Mouse (Mus musculus): ENCODE results near the gene Acbd3.

Gene Acbd3

DNA sequence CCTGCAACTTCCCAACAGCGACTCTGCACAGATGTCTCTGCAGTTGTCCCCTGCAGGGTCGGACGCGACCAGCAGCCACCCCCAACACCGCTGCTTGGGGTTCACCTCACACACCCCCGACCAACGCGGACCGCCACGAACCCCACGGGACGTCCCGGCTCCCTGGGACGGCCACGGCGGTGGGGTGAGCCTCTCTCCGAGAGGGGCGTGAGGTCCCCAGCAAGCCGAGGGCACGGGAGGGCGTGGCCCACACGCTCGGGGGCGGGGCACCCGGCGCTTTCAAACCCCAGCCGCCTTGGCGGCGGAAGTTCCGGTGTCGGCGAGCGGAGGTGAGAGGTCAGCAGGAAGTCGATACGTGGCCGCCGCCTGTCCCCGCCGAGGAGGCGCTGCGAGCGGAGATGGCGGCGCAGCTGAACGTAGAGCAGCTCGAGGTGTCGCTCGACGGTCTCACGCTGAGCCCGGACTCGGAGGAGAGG is at the start of gene Acbd3:
Gene Acbd3 (plus strand): TSS at position 340 of the 476 bp plus-strand sequence.
- DNase-seq (ENCODE audit: inconsistent ontology term) = peak; percentile 94

DNA sequence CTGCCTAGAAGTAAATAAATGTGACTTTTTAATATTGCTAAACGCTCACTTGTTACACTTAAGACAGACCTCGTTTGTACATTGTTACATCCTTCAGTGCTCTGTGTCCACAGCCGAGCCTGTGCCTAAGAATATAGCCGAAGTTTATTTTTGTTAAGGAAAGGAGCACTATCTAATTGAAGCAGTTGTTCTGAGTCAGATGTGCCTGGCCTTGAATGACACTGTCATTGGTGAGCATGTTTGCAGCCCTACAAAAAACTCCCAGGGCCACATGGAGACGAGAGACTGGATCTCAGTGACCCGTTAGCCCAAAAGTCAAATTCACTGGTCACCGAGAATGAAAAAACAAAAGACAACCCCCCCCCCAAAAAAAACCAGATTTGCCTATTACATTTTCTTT is 34.6 kb upstream of the Acbd3 start:
- DNase-seq (ENCODE audit: inconsistent ontology term) = no peak

DNA sequence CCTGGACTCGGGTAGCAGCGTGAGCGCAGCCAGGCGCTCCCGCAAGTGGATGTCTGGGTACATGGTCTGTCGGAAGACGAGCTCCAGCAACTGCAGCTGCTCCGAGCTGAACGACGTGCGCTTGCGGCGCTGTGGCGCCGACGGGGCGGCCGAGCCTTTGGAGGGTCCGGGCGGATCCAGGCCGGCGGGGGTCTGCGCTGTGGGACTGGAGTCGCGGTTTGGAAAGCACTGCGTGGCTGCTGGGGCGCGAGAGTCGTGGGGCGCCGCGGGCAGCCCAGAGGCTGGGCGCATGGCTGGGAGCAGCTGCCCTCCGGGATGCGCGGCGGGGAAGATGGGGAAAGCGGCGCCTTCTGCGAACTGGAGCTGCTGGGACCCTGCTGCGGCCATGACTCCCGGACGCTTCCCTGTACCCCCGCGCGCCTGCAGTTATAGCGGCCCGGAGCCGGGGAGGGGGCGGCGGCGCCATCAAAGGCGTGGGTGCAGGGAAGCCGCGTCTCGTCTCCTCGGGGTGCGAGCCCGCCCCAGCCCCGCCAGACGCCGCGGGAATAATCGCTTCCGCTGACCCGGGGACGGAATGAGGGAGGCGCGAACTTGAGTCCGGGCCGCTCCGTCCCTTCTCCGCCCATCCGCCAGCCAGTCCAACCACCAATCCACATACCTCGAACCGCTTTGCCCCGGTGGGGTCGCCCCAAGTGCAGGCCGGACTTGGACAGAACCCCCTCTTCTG is 29.1 kb upstream of the Acbd3 start, which contains the start of gene Mixl1:
Gene Mixl1 (minus strand): TSS at position 409 of the 727 bp plus-strand sequence.
- no peak for DNase-seq (ENCODE audit: inconsistent ontology term)

DNA sequence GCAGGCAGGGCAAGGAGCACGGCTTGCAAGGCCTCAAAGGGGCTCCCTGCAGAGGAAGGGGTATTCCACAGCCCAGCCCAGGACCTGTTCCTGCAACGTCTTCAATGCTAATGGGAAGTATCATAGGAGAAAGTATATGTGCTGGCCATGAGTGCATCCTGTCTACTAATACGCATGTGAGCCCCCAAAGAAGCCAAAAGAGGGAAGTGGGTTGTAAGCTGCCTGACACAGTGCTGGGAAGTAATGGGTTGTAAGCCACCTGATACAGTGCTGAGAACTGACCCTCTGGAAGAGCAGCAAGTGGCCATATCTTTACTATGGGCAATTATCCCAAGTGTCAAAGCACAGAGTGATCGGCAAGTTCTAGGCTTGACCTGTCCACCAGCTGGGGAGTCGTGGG is 27.8 kb upstream of the Acbd3 start:
- DNase-seq (ENCODE audit: inconsistent ontology term) = no peak

DNA sequence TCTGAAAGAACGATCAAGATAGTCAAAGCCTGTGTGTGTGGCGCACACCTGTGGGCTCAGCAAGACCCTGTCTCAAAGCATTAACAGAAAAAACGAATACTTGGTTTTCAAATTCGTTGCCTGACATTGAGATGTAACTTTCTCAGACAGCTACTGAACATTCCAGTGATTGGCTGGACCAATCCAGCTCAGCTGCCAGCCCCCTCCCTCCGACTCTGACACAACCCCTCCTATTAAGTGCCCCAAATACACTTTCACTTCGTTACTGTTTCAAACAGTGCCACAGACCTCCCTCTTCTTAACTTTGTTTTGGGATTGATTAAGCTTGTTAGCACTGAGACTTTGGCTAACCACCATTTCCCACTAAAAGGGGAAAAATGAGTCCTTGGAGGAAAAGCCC is 22.4 kb upstream of the Acbd3 start:
- DNase-seq (ENCODE audit: inconsistent ontology term) = peak; percentile 75

DNA sequence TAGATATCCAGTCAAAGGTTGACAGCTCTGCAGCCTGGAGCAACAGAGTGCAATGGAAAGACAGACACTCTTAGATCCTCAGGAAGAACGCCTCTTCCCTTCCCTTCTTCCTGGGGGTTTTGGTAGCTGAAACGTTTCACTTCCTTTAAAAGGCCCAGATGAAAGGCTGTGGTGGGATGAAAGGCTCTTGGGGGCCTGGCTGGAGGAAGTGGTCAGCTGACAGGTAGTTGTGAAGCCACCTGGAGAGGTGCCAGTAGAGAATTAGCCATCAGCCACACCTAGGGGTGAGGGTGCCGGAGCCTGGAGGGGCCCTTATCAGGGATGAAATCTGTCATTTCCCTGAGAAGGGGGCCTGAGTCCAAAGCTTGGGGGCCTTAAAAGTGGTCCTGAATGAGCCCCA is 18.5 kb upstream of the Acbd3 start:
- no peak for DNase-seq (ENCODE audit: inconsistent ontology term)

DNA sequence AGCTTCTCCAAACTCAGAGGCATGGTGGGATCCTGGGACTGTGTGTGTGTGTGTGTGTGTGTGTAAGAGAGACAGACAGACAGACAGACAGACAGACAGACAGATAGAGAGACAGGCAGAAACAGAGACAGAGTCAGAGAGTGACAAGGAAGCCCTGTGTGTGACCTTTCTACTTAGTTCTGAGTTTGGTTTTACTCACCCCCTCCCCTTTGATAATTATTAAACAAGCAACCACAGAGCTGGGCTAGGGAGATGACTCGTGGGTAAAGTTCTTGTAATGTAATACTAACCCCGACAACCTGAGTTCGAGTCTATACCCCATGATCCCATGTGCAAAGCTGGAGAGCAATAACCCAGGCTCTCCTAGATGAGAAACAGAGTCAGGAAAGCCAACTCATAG is 18.0 kb upstream of the Acbd3 start:
- DNase-seq (ENCODE audit: inconsistent ontology term) = no peak

DNA sequence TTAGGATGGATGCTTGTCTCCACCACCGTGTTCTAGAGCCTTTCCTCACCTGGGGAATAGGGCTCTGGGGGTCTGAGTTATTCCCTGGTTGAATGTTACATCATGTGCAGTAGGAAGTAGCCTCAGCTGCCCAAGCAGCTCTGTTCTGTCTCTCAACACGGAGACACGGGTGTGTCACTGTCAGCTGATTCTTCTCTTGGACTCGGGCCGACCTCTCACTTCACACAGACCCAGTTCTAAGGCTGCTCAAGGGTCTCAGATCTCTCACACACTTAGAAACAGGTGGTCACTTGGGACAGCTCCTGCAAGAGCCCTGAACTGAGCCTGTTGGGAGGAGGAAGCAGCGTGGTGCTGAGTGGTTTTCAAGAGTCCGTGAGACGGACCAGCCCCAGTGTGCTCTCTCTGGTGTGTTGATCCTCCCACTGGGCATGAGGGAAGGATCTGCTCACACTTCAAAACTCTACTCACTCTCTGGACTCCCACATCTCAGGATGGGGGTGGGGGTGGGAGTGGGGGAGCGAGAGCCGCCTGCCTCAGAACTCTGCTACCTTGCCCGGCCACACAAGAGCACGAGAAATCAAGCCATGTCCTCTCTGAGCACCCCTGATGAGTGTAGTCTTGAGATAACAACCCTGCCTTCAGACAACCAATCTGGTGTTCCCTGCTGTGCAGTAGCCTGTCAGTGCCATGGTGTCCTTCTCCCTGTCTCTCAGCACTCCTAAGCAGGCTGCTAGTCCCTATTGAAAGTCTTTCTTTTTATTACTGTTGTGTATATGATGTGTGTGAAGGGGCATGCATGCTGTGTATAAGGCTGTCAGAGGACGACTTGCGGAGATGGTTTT is 16.7 kb upstream of the Acbd3 start:
- no peak for DNase-seq (ENCODE audit: inconsistent ontology term)

DNA sequence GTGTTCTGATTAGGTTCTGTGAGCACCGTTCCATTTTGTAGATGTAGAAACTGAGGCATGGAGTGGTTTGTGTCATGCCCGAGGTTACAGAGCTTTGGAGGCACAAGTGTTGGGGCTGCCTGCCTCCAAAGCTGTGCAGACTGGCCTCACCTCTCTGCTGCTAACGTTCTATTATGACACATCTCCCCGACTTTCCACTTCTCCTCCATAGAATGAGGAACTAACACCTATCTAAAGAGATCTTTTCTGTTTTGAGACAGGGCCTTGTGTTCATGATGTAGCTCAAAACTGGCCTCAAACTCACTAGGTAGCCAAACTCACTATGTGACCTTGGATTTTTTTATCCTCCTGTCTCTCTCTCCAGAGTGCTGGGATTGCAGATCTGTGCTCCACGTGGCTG is 7.1 kb upstream of the Acbd3 start:
- DNase-seq (ENCODE audit: inconsistent ontology term) = no peak

DNA sequence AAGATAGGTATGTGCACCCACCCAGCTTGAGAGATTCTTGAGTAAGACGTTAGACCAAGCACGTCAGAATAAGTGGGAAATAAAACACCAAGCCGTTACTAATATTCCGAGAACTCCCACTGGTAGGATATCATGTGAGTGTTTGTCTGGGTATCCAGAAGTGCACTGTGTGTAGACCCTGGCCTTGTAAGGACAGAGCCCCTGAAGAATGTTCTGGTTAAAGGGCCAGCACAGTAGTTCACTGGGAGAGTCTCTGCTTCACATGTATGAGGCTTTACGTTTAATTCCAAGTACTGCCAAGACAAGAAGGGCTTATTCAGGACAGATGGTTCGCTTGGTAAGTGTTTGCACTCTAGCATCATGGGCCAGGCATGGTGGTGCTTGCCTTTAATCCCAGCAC is 6.4 kb upstream of the Acbd3 start:
- no peak for DNase-seq (ENCODE audit: inconsistent ontology term)

DNA sequence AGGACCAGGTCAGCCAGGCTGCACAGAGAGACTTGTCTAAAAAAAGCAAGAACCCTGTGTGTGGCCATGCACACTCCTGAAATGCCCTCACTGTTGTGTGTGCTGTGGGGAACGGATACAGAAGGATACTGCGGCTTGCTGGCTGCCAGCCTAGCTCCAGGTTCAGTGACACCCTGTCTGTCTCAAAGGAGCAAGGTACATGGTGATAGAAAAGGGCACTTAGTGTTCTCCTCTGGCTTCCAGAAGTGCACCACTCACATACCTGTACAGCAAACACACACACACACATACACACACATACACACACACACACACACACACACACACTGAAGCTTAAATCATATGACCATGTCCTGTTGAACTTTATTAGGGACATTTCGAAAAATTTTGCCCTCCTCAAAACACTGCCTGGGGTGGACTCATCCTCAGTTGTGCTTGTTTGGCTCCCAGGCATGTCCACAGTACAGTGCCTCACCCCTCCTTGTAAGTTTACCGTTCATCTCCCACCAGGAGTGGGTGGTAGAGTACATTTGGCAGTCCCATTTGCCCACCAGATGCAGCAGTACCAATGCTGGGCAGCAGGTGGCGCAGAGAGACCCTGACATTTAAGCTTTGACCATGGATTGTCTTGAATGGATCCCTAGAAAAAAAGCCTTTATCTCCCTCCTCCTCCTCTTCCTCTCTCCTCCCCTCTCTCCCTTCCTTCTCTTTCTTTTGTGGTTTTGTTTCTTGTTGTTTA is 5.7 kb upstream of the Acbd3 start:
- DNase-seq (ENCODE audit: inconsistent ontology term) = peak; percentile 59

DNA sequence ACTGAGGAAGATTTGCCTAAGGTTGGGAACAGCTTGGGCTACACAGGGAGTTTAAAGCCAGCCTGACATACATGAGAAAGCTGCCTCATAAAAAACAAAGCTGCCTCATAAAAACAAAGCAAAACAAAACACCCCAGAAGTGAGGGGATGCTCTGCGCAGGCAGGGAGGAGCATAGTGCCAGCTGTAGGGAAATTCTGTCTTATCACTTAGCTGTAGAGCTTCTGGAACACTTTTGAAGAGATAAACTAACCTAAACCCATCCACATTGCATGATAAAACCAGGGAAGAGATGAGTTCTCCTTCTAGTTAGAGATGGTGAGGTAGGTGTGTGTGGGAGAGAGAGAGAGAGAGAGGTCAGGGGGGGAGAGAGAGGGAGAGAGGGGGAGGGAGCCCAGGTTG is 3.2 kb upstream of the Acbd3 start:
- no peak for DNase-seq (ENCODE audit: inconsistent ontology term)

DNA sequence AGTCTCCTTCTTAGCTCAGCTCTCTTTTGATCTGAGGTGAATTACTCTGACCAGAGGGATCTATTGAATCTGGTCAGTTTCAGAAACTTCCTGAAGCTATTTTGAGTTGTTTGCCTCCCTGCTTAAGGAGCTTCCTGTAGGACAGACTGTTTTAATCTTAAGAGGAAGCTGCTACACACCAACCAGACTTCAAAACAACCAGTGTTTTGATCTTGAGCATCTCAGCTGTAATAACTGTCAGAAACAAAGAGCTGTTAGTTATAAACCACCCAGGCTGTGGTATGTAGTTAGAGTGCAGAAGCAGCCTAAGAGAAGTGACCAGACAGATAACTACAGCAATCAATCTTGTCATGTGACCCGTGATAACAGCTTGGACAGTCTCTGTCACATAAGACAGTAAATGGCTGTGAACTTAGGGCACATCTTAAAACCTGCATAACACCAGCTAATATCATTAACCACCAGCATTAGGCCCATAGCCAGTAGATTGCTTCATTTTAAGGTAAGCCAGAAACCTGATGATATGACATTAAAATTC is 2.1 kb upstream of the Acbd3 start:
- no peak for DNase-seq (ENCODE audit: inconsistent ontology term)

DNA sequence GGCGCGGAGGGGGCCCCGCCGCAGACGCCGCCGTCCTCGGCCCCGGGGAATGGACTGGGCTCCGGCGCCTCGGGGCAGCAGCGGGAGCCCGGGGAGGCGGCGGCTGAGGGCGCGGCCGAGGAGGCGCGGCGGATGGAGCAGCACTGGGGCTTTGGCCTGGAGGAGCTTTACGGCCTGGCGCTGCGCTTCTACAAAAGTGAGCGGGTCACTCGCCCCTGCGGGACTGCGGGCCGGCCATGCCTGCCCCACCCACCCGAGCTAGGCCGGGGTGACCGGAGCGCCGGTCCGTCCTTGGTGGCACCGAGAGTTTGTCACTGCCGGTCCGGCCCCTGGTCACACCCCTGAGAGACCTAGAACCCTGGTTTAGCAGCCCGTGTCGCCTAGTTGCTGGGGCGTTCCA is 340 bp downstream of the Acbd3 start:
- no peak for DNase-seq (ENCODE audit: inconsistent ontology term)

DNA sequence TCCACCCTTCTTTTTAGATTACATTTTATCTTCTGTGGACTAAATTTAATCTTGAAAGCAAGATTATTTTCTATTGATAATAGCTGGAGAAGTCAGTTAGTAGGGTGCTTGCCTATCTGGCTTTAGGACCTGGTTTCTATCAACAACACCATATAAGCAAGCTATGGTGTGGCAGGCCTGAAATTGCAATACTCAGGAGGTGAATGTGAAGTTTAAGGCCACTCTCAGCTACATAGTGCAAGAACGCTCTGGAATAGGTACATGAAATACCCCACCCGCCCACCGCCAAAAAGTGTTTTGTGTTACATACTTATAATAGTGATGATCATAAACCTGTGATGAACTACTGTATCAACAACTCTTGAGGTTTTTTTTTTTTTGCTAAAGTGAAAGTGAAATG is 3.4 kb downstream of the Acbd3 start:
- no peak for DNase-seq (ENCODE audit: inconsistent ontology term)

DNA sequence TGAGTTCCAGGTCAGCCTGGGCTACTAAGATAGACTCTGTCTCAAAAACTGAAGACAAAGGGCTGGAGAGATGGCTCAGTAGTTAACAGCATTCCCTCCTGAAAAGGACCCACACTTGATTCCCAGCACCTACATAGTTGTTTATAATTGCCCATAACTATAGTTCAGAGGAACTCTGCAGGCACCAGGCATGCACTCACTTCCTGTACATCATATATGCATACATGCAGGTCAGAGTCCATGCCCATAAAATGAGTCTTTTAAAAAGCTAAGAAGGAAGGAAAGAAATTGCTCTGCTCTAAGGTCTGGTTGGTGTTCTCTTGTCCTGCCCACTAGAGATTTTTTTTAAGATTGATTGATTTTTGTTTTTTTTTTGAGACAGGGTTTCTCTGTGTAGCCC is 22.0 kb downstream of the Acbd3 start:
- DNase-seq (ENCODE audit: inconsistent ontology term) = no peak

DNA sequence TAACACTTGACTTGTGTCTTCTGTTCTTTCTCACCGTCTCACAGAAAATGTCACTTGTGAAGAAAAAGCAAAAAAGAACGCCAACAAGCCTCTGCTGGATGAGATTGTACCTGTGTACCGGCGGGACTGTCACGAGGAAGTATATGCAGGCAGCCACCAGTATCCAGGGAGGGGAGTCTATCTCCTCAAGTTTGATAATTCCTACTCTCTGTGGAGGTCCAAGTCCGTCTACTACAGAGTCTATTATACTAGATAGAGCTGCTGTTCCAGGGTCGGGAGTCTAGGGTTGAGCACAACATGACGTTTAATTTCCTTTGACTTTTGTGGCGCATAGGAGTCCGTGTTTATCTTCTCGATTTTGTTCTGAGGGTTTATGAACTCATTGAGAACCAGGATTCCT is 26.3 kb downstream of the Acbd3 start:
- no peak for DNase-seq (ENCODE audit: inconsistent ontology term)

DNA sequence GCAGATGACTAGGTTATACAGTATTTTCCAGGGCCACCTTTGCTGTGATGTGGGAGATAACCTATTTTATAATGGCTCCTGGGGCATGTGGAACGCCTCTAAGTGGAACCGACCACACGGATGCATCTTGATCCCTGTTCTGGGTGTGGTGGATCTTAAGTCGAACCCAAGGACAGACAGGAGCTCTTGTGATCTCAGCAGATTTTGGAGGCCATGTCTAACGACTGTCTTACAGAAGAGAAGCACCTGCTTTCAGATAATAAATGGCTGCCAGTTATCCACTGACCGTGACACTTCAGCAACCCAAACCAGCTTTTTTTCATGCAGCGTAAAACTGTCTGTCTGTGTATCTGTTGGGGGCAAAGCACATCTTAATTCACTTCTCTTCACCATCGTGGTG is 28.5 kb downstream of the Acbd3 start:
- DNase-seq (ENCODE audit: inconsistent ontology term) = no peak

DNA sequence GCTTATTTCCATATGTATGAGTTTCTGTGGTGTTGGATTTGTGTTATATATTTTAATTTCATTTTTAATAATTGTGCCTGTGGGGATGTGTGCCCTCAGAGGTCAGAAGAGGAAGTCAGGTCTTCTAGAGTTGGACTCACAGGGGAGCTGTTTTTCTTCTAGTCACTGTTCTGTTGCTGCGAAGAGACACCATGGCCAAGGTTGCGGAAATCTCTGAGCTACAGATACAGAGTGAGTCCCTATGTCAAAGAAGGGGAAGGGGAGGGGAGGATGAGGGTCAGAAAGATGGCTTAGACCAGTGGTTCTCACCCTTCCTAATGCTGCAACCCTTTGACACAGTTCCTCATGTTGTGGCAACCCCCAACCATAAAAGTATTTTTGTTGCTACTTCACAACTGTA is 30.9 kb downstream of the Acbd3 start:
- no peak for DNase-seq (ENCODE audit: inconsistent ontology term)

DNA sequence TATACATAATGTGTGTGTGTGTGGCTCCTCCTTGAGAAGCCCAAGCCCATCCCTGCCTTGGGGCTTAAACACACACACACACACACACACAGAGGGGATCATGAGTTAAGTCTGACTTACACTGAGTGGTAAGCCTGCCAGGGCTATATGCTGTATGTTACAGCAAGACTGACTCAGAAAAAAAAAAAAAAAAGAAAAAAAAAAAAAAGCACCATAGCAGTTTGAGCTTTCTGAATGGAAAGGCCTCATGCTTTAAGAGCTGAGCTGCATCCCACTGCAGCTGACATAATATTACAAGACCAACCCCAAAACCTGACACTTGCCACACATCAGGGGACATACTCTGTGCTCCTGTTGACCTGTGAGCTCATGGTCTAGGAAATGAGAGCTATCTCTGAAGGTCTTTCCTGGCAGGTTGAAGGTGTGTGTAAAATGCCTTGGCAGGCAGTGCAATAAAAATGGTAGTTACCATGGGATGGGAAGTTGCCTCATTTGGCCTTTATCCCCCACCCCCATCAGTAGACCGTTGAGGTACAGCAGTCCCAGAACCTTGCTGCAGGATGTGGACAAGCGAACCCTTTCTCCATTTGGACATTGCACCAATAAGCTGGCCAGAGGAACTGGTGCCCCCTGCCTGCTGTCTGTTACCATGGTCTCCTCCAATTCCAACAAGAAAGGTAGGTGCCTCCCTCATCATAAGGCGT is 31.6 kb downstream of the Acbd3 start:
- no peak for DNase-seq (ENCODE audit: inconsistent ontology term)

DNA sequence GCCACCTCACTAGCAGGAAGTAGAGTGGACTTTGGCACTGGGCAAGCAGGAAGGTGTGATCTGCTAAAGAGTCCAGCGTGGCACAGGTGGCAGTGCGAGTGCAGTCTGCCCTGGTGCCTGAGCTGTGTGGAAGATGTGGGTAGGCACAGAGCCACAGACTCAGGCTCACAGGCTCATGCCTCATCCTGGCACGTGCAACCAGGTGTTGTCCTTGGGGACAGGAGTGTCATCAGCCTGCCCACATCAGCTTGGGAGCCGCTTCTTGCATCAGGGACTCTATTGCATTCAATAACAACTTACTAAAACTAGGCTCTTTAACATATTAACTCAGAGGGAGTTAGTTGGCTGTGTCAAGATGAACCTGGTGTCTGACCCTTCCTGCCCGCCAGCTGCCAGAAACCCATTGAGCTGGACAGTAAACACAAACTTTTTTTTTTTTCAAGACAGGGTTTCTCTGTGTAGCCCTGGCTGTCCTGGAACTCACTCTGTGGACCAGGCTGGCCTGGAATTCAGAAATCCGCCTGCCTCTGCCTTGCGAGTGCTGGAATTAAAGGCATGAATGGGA is 32.2 kb downstream of the Acbd3 start:
- no peak for DNase-seq (ENCODE audit: inconsistent ontology term)
